Mouse (Mus musculus) bone marrow, adult 2 months (tissue): ENCODE results near the gene Actr10.

Source experiments
- CTCF ChIP-seq: fragments of 200-500 bp; IDR thresholded peaks from 2 replicates; pipeline ENCODE4 v1.5.1; 2011; ENCODE audit warnings: low read length, control low read depth; ENCODE audit not compliant: control insufficient read depth, insufficient read depth
- POLR2A ChIP-seq: fragments of 200-500 bp; IDR thresholded peaks from 2 replicates; pipeline ENCODE4 v1.6.1; 2011; ENCODE audit warnings: low read depth, mild to moderate bottlenecking, control low read depth, low read length, borderline replicate concordance; ENCODE audit not compliant: control insufficient read depth

- TF ChIP-seq CTCF (no peak), POLR2A (no peak)
Measured at GRCm38 (mm10) chr12:70911676-70912379, 25.8 kb upstream of the Actr10 start.
